Mouse (Mus musculus) MN1 (cell line): ENCODE measurements around the gene Fbxw16.
"Not testable (repeated sequence)": the region's sequence is repeated elsewhere in the genome, so short reads cannot be mapped to it uniquely, and the experiment has no call there.

Experiments
- DNase-seq: peaks from one replicate; pipeline ENCODE4 v3.0.0-alpha.2; 2016; ENCODE audit warnings: low spot score

Fbxw16 gene

DNA sequence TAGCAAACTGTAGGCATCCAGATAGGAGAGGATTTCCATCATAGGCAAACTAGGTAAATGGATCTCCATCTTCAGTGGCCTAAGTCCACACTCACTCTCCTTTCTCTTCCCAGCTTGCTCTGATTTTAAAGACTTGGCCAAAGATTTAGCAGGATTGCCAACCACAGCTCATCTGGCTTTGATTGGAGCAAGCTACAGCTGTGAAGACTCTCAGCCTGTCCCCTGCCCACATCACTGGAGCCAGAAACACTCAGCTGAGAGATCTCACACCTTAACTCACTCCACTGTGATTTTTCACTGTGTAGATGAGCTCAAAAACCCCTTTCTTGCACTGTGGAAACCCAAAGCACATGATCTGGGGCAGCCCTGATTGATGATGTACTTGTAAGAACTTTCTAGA lies at the start of gene Fbxw16:
Fbxw16 (minus strand) TSS at position 101 of the 400 bp plus-strand sequence.
- DNase-seq = no peak

DNA sequence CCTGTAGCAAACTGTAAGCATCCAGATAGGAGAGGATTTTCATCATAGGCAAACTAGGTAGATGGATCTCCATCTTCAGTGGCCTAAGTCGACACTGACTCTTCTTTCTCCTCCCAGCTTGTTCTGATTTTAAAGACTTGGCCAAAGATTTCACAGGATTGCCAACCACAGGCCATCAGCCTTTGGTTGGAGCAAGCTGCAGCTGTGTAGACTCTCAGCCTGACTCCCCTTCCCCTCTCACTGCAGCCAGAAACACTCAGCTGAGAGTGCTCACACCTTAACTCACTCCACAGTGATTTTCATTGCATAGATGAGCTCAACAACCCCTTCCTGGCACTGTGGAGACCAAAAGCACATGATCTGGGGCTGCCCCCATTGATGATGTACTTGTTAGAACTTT lies 46.8 kb upstream of the Fbxw16 start, which contains the start of gene Fbxw19:
Fbxw19 (minus strand) TSS at position 101 of the 400 bp plus-strand sequence.
- not testable (repeated sequence) for DNase-seq

DNA sequence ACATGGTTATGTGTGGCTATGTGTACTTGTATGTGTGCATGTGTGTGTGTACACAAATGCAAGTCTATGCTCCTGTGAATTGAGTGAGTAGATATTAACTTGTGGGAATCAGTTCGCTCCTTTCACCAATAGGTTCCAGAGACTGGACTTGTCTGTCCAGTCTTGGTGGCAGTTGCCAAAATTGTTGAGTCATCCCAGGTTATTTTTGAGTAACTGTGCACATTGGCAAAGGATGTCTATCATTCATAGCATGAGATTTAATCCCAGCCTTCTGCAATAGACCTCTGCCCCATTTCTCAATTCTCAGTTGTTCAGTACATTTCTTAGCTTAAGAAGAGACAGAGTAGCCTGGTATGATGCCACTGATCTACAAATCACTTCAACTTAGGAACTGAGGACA lies 16.0 kb downstream of the Fbxw16 start:
- no peak for DNase-seq

DNA sequence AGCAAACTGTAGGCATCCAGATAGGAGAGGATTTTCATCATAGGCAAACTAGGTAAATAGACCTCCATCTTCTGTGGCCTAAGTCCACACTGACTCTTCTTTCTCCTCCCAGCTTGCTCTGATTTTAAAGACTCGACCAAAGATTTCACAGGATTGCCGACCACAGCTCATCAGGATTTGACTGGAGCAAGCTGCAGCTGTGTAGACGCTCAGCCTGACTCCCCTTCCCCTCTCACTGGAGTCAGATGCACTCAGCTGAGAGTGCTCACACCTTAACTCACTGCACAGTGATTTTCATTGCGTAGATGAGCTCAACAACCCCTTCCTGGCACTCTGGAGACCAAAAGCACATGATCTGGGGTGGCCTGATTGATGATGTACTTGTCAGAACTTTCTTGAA lies 44.7 kb downstream of the Fbxw16 start, which contains the start of gene Fbxw22:
Fbxw22 (minus strand) TSS at position 101 of the 400 bp plus-strand sequence.
- not testable (repeated sequence) for DNase-seq
